Mouse (Mus musculus): ENCODE results near the gene Kctd2.

Kctd2 gene

GRCm38 (mm10) chr11:115400630-115401391 lies 19.1 kb upstream of the Kctd2 start:
- peak; percentile 56 to 66 for DNase-seq (ENCODE audit: low spot score in 2 of 2)

DNA sequence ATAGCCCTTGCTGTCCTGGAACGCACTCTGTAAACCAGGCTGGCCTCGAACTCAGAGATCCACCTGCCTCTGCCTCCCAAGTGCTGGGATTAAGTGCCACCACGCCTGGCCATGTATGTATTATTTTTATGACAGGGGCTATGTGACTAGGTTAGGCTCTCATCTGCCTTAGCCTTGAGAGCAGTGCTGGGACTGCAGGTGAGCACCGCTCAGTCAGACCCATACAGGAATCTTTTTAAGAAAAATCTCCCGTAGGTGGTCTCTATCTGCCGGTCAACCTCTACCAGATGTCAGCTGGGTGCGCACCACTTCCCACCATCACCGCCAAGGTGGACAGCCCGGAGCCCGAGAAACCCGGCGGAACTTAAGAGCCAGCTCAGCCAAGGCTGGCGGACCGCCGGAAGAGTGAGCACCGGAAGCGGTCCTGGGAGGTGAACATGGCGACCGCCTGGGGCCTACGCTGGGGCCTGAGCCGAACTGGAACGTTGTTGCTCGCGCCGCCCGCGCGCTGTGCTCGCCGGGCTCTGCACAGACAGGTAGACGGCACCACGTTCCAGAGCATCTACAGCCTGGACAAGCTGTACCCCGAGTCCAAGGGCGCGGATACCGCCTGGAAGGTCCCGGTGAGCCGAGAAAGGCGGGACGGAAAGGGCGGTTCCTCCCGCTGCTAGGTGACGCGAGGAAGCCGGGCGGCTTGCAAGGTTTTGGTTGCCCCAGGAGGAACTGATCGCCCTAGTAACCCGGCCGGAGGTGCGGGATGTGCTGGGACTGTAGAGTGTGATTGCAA lies 16.4 kb upstream of the Kctd2 start, which contains the start of gene Mrpl58:
Gene Mrpl58, plus strand, starts transcription at position 415 of the 787 bp plus-strand sequence.
- peak; percentile 84 to 92 for DNase-seq (ENCODE audit: low spot score in 2 of 2)

DNA sequence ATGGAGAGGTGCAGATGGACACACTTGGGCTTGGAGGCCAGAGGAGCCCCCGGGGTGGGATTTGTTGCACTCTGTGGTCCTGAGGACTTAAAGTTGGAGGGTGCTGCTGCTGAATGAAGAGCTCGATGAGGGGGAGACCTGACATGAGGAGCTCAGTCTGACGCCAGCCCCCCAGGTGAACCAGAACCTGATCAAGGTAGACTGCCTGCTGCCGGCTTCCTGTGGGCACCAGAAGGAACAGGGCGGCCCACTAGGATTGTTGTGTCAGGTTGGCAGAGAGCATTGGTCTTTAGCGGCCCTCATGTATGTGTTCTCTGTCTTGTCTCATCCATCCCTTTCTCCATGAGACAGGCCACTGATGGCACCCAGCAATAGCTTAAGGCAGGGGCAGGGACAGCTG lies 14.2 kb upstream of the Kctd2 start:
- no peak for DNase-seq (ENCODE audit: low spot score in 2 of 2)

GRCm38 (mm10) chr11:115406858-115407401 lies 13.0 kb upstream of the Kctd2 start:
- DNase-seq (ENCODE audit: low spot score in 2 of 2): no peak

DNA sequence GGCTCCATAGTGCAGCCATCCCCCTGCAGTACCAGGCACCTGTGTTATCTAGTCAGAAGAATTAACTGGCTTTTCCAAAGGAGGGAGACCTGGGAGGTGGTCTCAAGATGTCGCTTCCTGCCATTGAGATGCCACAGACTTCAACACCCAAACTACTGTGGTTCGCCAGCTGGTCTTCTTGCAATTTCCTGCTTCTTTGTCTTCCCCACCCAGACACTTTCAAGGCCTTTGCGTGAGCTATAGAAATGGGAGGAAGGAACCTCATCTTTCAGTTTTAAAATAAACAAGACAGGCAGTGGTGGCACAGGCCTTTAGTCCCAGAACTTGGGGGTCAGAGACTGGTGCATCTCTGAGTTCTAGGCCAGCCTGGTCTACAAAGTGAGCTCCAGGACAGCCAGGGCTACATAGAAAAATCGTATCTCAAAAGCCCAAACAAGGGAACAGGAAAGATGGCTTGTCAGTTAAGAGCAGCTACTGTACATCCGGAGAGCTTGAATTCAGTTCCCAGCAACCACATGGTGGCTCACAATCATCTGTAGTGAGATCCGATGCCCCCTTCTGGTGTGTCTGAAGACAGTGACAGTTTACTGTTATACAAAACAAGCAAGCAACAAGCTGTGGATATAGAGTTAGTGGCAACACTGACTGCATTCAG lies 11.5 kb upstream of the Kctd2 start:
- no peak for DNase-seq (ENCODE audit: low spot score in 2 of 2)

- no peak for DNase-seq (ENCODE audit: low spot score in 2 of 2)
Measured at GRCm38 (mm10) chr11:115409556-115409955, 10.4 kb upstream of the Kctd2 start.

DNA sequence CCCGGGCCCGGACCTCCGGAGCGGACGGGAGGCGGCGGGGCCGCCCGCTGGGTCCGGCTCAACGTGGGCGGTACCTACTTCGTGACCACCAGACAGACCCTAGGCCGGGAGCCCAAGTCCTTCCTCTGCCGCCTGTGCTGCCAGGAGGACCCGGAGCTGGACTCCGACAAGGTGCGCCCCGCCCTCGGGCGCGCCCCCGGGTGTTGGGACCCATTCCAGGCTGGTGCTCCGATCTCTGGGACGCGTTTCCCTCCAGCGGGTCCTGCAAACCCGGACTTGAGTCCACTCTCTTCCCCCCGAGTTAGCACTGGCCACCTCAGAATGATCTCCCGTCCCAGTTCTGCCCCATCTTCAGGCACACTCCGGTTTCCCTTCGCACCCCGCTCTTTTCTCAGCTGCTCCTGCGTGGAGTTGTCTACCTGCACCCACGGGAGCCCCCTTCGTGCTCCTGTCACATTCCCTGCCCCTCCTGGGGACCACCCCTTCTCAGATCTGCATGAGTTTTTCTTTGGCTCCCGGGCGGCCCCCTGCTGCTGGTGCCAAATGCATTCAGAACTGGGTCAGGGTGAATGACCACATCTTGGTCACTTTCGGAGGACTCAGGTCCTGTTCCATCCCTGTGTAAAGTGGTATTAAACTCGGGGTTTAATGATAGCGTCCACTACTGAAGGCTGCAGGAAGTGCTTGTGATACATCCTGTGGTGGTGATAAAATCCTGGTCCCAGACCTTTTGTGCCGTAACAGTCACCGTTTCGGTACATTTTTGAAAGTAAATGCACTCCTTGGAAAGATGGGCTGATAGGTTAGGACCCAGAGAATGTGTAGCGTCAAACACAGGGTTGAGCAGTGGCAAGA lies 635 bp downstream of the Kctd2 start:
- peak in 1 of 2 experiments; percentile 67 for DNase-seq (ENCODE audit: low spot score in 2 of 2)

- DNase-seq (ENCODE audit: low spot score in 2 of 2): no peak
Measured at GRCm38 (mm10) chr11:115421328-115421727, 1.4 kb downstream of the Kctd2 start.

GRCm38 (mm10) chr11:115421972-115422371 lies 2.0 kb downstream of the Kctd2 start:
- no peak for DNase-seq (ENCODE audit: low spot score in 2 of 2)

DNA sequence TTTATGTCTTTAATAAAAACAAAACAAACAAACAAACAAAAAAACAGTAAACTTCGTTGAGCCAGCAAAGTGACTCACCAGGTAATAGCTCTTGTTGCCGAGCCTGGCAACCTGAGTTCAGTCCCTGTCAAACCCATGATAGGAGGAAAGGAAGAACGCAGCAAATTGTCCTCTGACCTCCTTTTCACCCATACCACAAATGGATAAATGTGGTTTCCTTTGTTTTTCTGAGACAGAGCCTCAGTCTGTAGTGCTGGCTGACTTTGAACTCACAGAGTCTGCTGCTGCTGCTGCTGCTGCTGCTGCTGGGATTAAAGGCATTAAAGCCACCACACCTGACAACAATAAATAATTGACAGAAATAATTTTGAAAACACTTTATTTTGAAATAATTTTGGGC lies 3.2 kb downstream of the Kctd2 start:
- DNase-seq (ENCODE audit: low spot score in 2 of 2): no peak

GRCm38 (mm10) chr11:115424666-115425065 lies 4.7 kb downstream of the Kctd2 start:
- no peak for DNase-seq (ENCODE audit: low spot score in 2 of 2)

DNA sequence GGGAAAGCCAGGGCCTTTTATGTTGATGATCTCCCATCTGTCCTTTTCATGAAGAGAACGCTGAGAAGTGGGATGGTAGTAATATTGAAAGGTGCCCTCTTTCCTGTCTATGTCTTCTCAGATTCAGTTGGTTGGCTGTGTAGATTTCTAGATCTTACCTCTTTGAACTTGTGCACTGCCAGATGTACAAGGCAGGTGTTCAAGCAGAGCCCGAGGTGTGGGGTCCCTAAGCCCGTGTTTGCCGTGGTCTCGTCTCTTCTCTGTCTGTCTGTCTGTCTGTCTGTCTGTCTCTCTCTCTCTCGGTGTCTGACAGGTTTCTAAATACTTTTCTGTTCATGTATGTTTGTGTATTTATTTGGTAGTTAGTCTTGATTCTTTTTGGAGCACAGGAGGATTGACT lies 5.7 kb downstream of the Kctd2 start:
- DNase-seq (ENCODE audit: low spot score in 2 of 2): no peak

GRCm38 (mm10) chr11:115427482-115428331 lies 7.8 kb downstream of the Kctd2 start:
- peak; percentile 79 to 82 for DNase-seq (ENCODE audit: low spot score in 2 of 2)

DNA sequence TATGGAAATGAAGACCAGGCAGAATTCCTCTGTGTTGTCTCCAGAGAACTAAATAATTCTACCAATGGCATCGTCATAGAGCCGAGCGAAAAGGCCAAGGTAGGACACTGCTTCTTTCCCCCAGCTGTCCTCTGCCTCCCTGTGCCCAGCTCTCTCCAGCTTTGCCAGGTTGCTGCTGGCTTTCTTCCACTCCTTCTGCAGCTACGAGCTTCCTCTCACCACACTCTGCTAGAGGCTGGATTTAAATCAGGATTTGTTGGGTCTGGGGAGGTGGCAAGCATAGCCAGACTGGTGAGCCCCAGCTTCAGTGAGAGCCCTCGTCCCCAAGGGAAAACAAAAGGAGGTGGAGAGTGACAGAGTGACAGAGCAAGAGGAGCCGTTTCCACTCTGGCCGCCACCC lies 9.4 kb downstream of the Kctd2 start:
- no peak for DNase-seq (ENCODE audit: low spot score in 2 of 2)

GRCm38 (mm10) chr11:115430561-115430960 lies 10.6 kb downstream of the Kctd2 start:
- DNase-seq (ENCODE audit: low spot score in 2 of 2): no peak

- no peak for DNase-seq (ENCODE audit: low spot score in 2 of 2)
Measured at GRCm38 (mm10) chr11:115432814-115433213, 12.9 kb downstream of the Kctd2 start.

- DNase-seq (ENCODE audit: low spot score in 2 of 2): no peak
Measured at GRCm38 (mm10) chr11:115433342-115433741, 13.4 kb downstream of the Kctd2 start.

DNA sequence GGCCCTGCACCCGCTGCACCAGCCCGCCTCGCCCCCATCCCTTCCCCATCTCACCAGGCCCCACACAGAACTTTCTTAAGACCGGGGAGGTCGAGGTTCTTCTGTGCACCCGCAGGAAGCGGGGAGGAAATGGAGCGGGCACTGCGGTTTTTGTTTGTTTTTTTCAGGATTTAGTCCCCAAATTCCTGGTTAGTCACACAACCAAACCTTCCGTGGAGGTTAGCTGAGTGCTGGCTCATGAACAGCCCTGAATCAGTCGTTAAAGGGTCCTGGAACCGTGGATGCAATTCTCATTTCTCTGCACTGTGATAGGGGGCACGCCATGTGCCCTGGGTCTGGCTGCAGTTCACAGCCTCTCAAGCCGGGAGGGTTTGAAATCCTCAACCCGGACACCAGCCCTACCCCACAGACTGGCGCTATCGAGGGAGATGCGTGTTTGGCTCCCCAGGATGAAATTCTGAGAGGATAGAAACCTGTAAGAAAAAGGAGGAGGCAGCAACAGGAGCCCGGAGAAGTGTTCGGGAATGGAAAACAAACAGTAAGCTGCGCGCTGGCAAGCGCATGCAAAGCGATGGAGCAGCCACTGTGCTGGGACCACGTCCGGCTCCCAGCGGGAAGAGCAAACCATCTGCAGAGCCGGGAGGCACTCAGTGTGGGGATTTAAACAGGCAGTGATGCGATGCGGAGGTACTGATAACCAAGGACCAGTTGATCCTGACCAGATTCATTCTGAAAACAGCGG lies 15.8 kb downstream of the Kctd2 start:
- DNase-seq (ENCODE audit: low spot score in 2 of 2): no peak

DNA sequence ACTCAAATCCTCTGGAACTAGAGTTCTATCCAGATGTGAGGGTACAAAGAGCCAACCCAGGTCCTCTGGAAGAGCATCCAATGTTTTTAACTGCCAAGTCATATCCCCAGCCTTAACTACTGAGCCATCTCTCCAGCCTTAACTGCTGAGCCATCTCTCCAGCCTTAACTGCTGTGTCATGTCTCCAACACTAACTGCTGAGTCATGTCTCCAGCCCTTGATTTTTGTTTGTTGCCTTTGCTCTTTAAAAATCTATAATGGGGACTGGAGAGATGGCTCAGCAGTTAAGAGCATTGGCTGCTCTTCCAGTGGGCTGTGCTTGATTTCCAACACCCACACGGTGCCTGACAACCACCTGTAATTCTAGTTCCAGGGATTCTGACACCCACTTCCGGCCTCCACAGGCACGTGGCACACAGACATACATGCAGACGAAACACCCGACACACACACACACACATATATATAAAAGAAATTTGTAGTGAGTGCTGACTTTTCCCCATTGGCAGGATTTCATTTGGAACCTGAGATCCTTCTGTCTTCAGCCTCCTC lies 17.7 kb downstream of the Kctd2 start:
- DNase-seq (ENCODE audit: low spot score in 2 of 2): peak in 1 of 2 experiments; percentile 49
